Mouse (Mus musculus) MEL (cell line): Measurements from ENCODE around the gene Pglyrp1.

Experiments used
- HCFC1 ChIP-seq: IDR thresholded peaks from 2 replicates; pipeline ENCODE4 v1.6.1; 2012; ENCODE audit warnings: low read depth, mild to moderate bottlenecking, inconsistent platforms, low read length, improper control_type of control experiment, moderate library complexity
- TAL1 ChIP-seq: IDR thresholded peaks from 2 replicates; pipeline ENCODE4 v1.6.1; 2012; ENCODE audit warnings: mild to moderate bottlenecking, inconsistent platforms, low read length, moderate library complexity, mixed read lengths
- USF2 ChIP-seq, 2 experiments: IDR thresholded peaks; 2 replicates each; pipeline ENCODE4 v1.6.1; 2011 to 2012; ENCODE audit warnings: improper control_type of control experiment in 2 of 2, low read length in 2 of 2, borderline replicate concordance in 1 of 2, inconsistent platforms in 1 of 2, low read depth in 1 of 2, mild to moderate bottlenecking in 1 of 2; ENCODE audit not compliant: insufficient read depth in 1 of 2

DNA sequence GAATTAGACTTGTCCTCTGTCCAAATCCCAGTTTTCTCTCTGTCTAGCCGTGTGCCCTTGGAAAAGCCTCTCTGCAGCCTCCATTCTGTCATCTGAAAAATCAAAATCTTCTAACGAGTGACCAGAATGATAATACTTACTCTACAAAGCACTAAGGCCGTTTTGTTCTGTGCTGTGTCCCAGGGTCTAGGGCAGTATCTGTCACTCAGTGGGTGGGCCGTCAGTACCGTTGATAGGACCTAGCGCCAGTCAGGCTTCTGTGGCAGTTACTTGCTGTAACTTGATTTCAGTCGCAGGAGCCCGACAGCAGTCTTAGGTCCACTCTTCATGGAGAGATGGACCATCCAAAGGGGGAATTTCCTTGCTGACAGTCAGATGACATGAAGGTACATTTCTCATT is 53.2 kb downstream of the Pglyrp1 start:
- no peak for TF ChIP-seq HCFC1
- no peak for TF ChIP-seq USF2 (IDR thresholded peaks at IDR 0.05; ENCODE audit: borderline replicate concordance in 1 of 2, insufficient read depth in 1 of 2, low read depth in 1 of 2, low read length in 2 of 2)
- TF ChIP-seq TAL1, result no peak
